Mouse (Mus musculus): ENCODE data around the gene 4930564D02Rik.

DNA sequence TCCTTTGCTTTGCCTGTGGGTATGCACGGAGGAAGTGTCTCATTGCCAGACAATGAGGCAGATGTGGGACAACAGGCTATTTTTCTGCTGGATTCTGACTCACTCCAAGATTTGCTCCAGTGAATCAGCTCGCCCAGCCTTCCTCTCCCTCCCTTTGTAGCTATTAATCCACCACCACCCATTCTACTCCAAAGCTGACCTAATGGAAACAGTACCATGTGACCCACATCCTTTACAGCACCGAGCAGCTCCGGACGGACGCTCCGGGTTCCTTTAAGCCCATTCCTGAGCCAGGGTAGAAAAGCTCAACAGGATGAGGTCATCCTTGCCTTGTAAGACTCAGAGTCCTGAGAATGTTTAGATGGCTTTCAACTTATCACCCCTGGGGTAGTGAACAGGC lies 11.7 kb upstream of the 4930564D02Rik start:
- no peak; the same call in 1 of the 2 replicates for TF ChIP-seq POLR2A (IDR thresholded peaks at IDR 0.05; ENCODE audit: extremely low read depth, insufficient read depth, low read length)
- TF ChIP-seq CTCF (IDR thresholded peaks at IDR 0.05; ENCODE audit: extremely low read depth, insufficient read depth, low read length): no peak
